8 mouse cellular contexts compared by ENCODE assay signal in the genomic region with DNA sequence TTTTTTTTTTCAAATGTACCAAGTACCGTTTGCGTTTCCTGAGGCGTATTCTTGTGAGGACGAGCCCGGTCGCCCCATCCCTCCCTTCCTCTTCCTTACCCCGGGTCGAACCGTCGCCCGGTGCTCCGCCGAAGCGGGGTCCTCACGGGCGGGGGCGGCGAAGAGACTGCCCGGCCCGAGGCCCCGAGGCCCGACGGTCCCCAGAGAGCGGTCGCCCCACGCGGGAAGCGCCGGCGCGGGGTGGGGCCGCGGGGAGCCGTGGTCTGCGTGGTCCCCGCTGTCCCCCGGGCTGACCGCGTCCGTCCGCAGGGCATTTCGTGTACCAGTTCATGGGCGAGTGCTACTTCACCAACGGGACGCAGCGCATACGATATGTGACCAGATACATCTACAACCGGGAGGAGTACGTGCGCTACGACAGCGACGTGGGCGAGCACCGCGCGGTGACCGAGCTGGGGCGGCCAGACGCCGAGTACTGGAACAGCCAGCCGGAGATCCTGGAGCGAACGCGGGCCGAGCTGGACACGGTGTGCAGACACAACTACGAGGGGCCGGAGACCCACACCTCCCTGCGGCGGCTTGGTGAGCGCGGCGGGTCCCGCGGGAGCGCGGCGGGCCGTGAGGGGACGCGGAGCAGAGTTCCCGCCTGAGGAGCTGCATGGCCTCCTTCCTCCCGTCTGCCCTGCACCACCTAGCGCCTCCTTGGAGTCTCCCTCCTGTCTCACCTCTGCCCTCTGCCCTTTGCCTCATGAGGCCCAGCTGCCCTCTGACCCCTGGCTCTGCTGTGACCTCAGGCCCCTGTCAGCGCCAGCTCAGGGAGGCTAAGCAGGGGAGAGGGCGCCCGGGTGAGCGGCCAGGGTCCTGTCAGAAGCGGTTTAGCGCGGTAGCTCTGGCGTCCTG. TPM values are rescaled to one million over a fixed set of nuclear protein-coding genes. Genes with fewer than 3 reads are reported as not detected.
A peak's percentile ranks its signal among the peaks of the same experiment; 100 is the strongest.
DNase-seq lines count a peak whose midpoint lies in the region; ATAC-seq and TF ChIP-seq lines count a peak whose summit lies in the region.

No protein-coding gene starts in this region.

- no peak; the same call in 1 of the 2 replicates for TF ChIP-seq POLR2A in testis, adult 2 months (IDR thresholded peaks at IDR 0.05; ENCODE audit: control insufficient read depth, low read depth, low read length)

- H3K4me2 ChIP-seq in lung, embryonic 16.5 days (ENCODE audit: low read depth, low read length) = peak overlapping the region; percentile 92
- peak overlapping the region; percentile 88 for H3K4me2 ChIP-seq in hindbrain, postnatal 0 days (ENCODE audit: low read depth, low read length)

- peaks cover 42% of the 10 kb centered on the region for H3K27me3 ChIP-seq in lung, embryonic 16.5 days (ENCODE audit: control insufficient read depth, insufficient read depth, low read depth, low read length)
- peaks cover 10% of the 10 kb centered on the region for H3K27me3 ChIP-seq in hindbrain, postnatal 0 days (ENCODE audit: insufficient read depth, low read length)
- H3K27me3 ChIP-seq in testis, adult 2 months (ENCODE audit: control insufficient read depth, insufficient read depth, low read length) = no peaks in the 10 kb centered on the region

- no peak overlapping the region for H3K27ac ChIP-seq in lung, embryonic 16.5 days (ENCODE audit: low read length)
- H3K27ac ChIP-seq in hindbrain, postnatal 0 days = no peak overlapping the region
- no peak overlapping the region for H3K27ac ChIP-seq in testis, adult 2 months (ENCODE audit: control insufficient read depth, insufficient read depth, low read depth, low read length)

- WGBS in lung, embryonic 16.5 days = under 1% methylated on average over 90 of the region's 93 CpGs
- under 1% methylated on average over 85 of the region's 93 CpGs for WGBS in hindbrain, postnatal 0 days

- peak overlapping the region; percentile 54 for H3K4me3 ChIP-seq in lung, embryonic 16.5 days (ENCODE audit: low read length)
- peak overlapping the region; percentile 42 for H3K4me3 ChIP-seq in hindbrain, postnatal 0 days (ENCODE audit: low read length)
- peak overlapping the region; percentile 89 for H3K4me3 ChIP-seq in testis, adult 2 months (ENCODE audit: control insufficient read depth, low read depth, low read length)

- peak overlapping the region; percentile 61 for H3K9ac ChIP-seq in lung, embryonic 16.5 days (ENCODE audit: low read length)
- H3K9ac ChIP-seq in hindbrain, postnatal 0 days (replicated peaks; ENCODE audit: low read length) = peak overlapping the region; percentile 46

- DNase-seq in lung, adult 18-20 months = no peak
- peak; percentile 67 for DNase-seq in embryo, embryonic 11 days
- peak; percentile 34 for DNase-seq in hindbrain, postnatal 0 days (ENCODE audit: low spot score)
- DNase-seq in layer of hippocampus, adult 9-11 months = no peak
- DNase-seq in left cerebral cortex, adult 8-10 months (ENCODE audit: low spot score in 2 of 2) = no peak

- ATAC-seq in lung, embryonic 16.5 days (ENCODE audit: low read depth) = peak; percentile 48
- ATAC-seq in hindbrain, postnatal 0 days = no peak
- ATAC-seq in megakaryocyte, adult 5-6 weeks (ENCODE audit: poor library complexity, severe bottlenecking) = peak; percentile 29; the same call in 1 of the 2 replicates

- H3K9me3 ChIP-seq in lung, embryonic 16.5 days (ENCODE audit: control insufficient read depth, low read length) = no peaks in the 10 kb centered on the region
- H3K9me3 ChIP-seq in hindbrain, postnatal 0 days (ENCODE audit: low read length) = no peaks in the 10 kb centered on the region

- H3K36me3 ChIP-seq in lung, embryonic 16.5 days (ENCODE audit: control insufficient read depth, insufficient read depth, low read length) = no peaks in the 10 kb centered on the region
- no peaks in the 10 kb centered on the region for H3K36me3 ChIP-seq in hindbrain, postnatal 0 days (ENCODE audit: insufficient read depth, low read length)
- no peaks in the 10 kb centered on the region for H3K36me3 ChIP-seq in testis, adult 2 months (ENCODE audit: control insufficient read depth, insufficient read depth, low read length)

- H3K4me1 ChIP-seq in lung, embryonic 16.5 days (replicated peaks; ENCODE audit: control insufficient read depth, insufficient read depth, low read length) = peaks cover 16% of the 10 kb centered on the region
- peaks cover 8% of the 10 kb centered on the region; the same call in 1 of the 2 replicates for H3K4me1 ChIP-seq in hindbrain, postnatal 0 days (ENCODE audit: insufficient read depth, low read length)
- H3K4me1 ChIP-seq in testis, adult 2 months (ENCODE audit: control insufficient read depth, insufficient read depth, low read length) = peaks cover 14% of the 10 kb centered on the region

- TF ChIP-seq CTCF in hindbrain, postnatal 0 days (IDR thresholded peaks at IDR 0.05; ENCODE audit: low read depth) = no peak
- no peak for TF ChIP-seq CTCF in testis, adult 2 months (IDR thresholded peaks at IDR 0.05; ENCODE audit: control insufficient read depth, insufficient read depth, insufficient replicate concordance, low read depth, low read length)

RNA-seq across cellular contexts. Expression of gene H2-Ab1, which starts 7.2 kb away (rescaled TPM):
- 15.1 and 36.2 TPM in 2 replicates for polyA plus RNA-seq in lung, embryonic 16.5 days (2015; fragmentation: Nextera tagmentation; extraction: Ambion mirVana)
- 1.1 and 3.5 TPM in 2 replicates for total RNA-seq in hindbrain, postnatal 0 days (2014; rRNA removed)
- polyA plus RNA-seq in hindbrain, postnatal 0 days (2015; fragmentation: Nextera tagmentation; extraction: Ambion mirVana) = 2.9 and 3.1 TPM in 2 replicates
- 145 and 162 TPM in 2 replicates for total RNA-seq in megakaryocyte, adult 5-6 weeks (2015)
- 136 and 181 TPM in 2 replicates for total RNA-seq in megakaryocyte, adult 5-6 weeks (2017)
- polyA plus RNA-seq in testis, adult 2 months (2012; rRNA removed) = 31.1 and 36.4 TPM in 2 replicates
- total RNA-seq in left cerebral cortex, adult 8-10 months (2022) = 10 to 100 TPM in 2 of 4 experiments, 1 to 10 TPM in 2; 2.4 to 30.3 (median 11.7) TPM

RNA-seq across cellular contexts. Expression of gene H2-Aa, which starts 22.9 kb away (rescaled TPM):
- 9.0 and 18.1 TPM in 2 replicates for polyA plus RNA-seq in lung, embryonic 16.5 days (2015; fragmentation: Nextera tagmentation; extraction: Ambion mirVana)
- 1.0 and 1.3 TPM in 2 replicates for total RNA-seq in hindbrain, postnatal 0 days (2014; rRNA removed)
- polyA plus RNA-seq in hindbrain, postnatal 0 days (2015; fragmentation: Nextera tagmentation; extraction: Ambion mirVana) = 0.95 and 1.4 TPM in 2 replicates
- 193 and 213 TPM in 2 replicates for total RNA-seq in megakaryocyte, adult 5-6 weeks (2015)
- 91.8 and 109 TPM in 2 replicates for total RNA-seq in megakaryocyte, adult 5-6 weeks (2017)
- 10.1 and 11.6 TPM in 2 replicates for polyA plus RNA-seq in testis, adult 2 months (2012; rRNA removed)
- total RNA-seq in left cerebral cortex, adult 8-10 months (2022) = 10 to 100 TPM in 2 of 4 experiments, 1 to 10 TPM in 2; 3.4 to 37.3 (median 13.3) TPM

RNA-seq across cellular contexts. Expression of gene H2-Ob, which starts 26.0 kb away (rescaled TPM):
- 0.35 and 0.53 TPM in 2 replicates for polyA plus RNA-seq in lung, embryonic 16.5 days (2015; fragmentation: Nextera tagmentation; extraction: Ambion mirVana)
- 0.14 and 0.42 TPM in 2 replicates for total RNA-seq in hindbrain, postnatal 0 days (2014; rRNA removed)
- 0.13 and 0.35 TPM in 2 replicates for polyA plus RNA-seq in hindbrain, postnatal 0 days (2015; fragmentation: Nextera tagmentation; extraction: Ambion mirVana)
- total RNA-seq in megakaryocyte, adult 5-6 weeks (2015) = 4.2 and 4.7 TPM in 2 replicates
- 2.4 and 2.5 TPM in 2 replicates for total RNA-seq in megakaryocyte, adult 5-6 weeks (2017)
- 0.06 and 0.16 TPM in 2 replicates for polyA plus RNA-seq in testis, adult 2 months (2012; rRNA removed)
- total RNA-seq in left cerebral cortex, adult 8-10 months (2022) = 1 to 10 TPM in 2 of 4 experiments, under 1 TPM in 2; 0.54 to 1.3 (median 0.90) TPM

RNA-seq across cellular contexts. Expression of gene H2-Eb1, which starts 41.0 kb away (rescaled TPM):
- polyA plus RNA-seq in lung, embryonic 16.5 days (2015; fragmentation: Nextera tagmentation; extraction: Ambion mirVana) = 6.5 and 13.5 TPM in 2 replicates
- 0.52 and 0.93 TPM in 2 replicates for total RNA-seq in hindbrain, postnatal 0 days (2014; rRNA removed)
- polyA plus RNA-seq in hindbrain, postnatal 0 days (2015; fragmentation: Nextera tagmentation; extraction: Ambion mirVana) = 4.1 and 5.3 TPM in 2 replicates
- 35.4 and 38.0 TPM in 2 replicates for total RNA-seq in megakaryocyte, adult 5-6 weeks (2015)
- 72.9 and 114 TPM in 2 replicates for total RNA-seq in megakaryocyte, adult 5-6 weeks (2017)
- polyA plus RNA-seq in testis, adult 2 months (2012; rRNA removed) = 5.6 and 7.8 TPM in 2 replicates
- total RNA-seq in left cerebral cortex, adult 8-10 months (2022) = 10 to 100 TPM in 2 of 4 experiments, 1 to 10 TPM in 2; 2.7 to 26.0 (median 9.3) TPM

Comparison
In these comparisons a context has a peak if more than half of its experiments do, and no peak if none do; other contexts are left out.
1. DNase-seq: peak in embryo, embryonic 11 days (single experiment) and hindbrain, postnatal 0 days (single experiment); none in lung, adult 18-20 months (0 of 2), layer of hippocampus, adult 9-11 months (single experiment) and left cerebral cortex, adult 8-10 months (0 of 2).
2. RNA of gene H2-Ab1, which starts 7.2 kb away (total RNA-seq): 136 to 181 TPM in megakaryocyte, adult 5-6 weeks; 2.4 to 30.3 TPM in left cerebral cortex, adult 8-10 months and 1.1 to 3.5 TPM in hindbrain, postnatal 0 days; every median in the first group is over 4 times any median in the second.
3. Peak in every context shown above with its lines, with median percentiles within 50 percentile points of each other: H3K4me3 ChIP-seq.